Mouse (Mus musculus) heart, postnatal 10 days (tissue): ENCODE measurements around the gene Als2. TPM values are rescaled to one million over a fixed set of nuclear protein-coding genes. Genes with fewer than 3 reads are reported as not detected.

Source experiments
- total RNA-seq, 2 experiments: library from RNA; stranded (reverse); gene quantifications; 2 replicates each; pipeline ENCODE4 v1.2.3; 2021

The Als2 gene
- total RNA-seq, 2 experiments from 2014 or later = 10.7 to 11.0 TPM

Other genes with a start within 250 kb of the Als2 start
- not detected for gene C2cd6, start 142.3 kb downstream of the Als2 start, total RNA-seq
- 1 to 10 TPM; 4.3 to 6.2 TPM for gene Tmem237, start 116.8 kb downstream of the Als2 start, total RNA-seq
- gene Mpp4, start 73.8 kb downstream of the Als2 start, total RNA-seq = under 1 TPM in 1 of 2 experiments, not detected in 1; 0.24 TPM
- under 1 TPM in 1 of 2 experiments, not detected in 1; 0.22 TPM for gene Cdk15, start 19.7 kb upstream of the Als2 start, total RNA-seq
- 1 to 10 TPM; 6.4 to 6.7 TPM for gene Fzd7, start 245.2 kb upstream of the Als2 start, total RNA-seq